Mouse (Mus musculus): ENCODE measurements around the gene Hnrnpr.

Hnrnpr gene

DNA sequence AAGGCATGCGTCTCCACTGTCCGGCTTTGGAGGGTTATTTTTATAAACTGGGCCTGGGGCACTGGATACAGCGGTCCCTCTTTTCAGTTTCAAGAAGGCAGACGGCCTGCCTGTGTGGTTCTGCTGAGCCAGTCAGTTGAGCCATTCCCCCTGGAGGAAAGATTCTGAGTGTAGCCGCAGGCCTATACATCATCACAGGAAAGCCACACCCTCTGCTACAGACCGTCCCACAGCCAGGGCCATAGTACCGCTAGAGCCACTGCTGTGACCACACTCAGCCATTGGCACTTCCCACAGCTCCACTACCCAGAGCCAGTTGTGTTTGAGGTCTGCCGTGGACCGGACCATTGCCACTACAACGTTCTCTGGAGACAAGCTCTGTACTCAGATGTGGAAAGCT, 91.1 kb downstream of the Hnrnpr start:
- no peak for DNase-seq (ENCODE audit: low spot score in 2 of 2)

DNA sequence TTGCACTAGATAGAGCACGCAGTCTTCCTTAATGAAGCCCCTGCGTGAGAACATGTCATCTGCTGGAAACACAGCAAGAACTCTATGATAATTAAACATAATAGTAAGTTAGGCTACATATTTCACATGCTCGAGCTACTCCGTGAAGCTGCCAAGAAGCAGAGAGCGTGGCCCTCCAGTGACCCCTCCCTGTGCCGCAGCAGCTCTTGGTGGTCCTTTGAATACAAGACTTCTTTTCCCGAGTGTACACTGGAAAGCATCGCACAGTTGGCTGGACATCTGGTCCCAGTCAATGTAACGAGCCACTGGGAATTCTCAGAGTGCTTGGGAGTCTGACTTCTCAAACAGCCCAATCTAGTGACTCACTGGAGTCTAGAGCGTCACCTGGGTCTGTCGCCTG, 97.1 kb downstream of the Hnrnpr start:
- no peak for DNase-seq (ENCODE audit: low spot score in 2 of 2)

Measured in spleen, postnatal 36 days (tissue).